14 mouse cellular contexts compared by ENCODE assay signal in the genomic region with DNA sequence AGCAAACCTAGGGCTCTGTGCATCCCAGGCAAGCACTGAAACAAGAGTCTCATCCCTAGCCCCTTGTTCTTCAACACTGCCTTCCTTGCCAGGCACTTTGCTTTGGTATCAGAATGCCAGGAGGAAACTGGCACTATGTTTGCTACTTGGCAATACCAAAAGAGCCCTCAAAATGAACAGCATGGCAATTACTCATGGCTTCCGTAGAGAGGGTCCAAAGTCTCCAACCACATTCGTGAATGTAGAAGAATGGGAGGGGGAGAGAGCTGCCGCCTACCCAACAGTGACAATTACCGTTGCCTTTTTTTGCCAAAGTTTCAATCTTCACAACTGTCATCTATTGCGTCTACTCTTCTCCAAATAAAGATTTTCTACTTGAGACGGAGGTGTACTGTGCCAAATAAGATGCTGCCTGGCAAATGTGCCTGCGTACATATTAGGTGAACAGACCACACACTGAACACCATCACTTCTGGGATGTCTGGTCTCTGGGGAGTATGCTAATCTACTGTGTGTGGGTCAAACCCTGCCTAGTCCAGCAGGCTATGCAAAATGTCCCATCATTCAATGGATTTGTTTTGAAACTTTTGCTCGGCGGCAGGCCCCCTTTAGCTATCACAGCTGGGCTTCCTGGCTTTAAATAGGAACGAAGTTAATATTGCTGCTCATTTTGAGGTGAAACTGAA.
"Had no signal": no experiment of that assay in that cellular context is flagged by ENCODE, and none has a peak within 500 bp of the region (broad histone marks: within the 10 kb centered on the region; RNA-seq: fewer than 3 reads in every experiment).

No protein-coding gene starts in this region.

- H3K9ac ChIP-seq: limb, embryonic 13.5 days; liver, embryonic 14.5 days; midbrain, embryonic 13.5 days; neural tube, embryonic 15.5 days had no signal

- H3K4me1 ChIP-seq: limb, embryonic 13.5 days; midbrain, embryonic 13.5 days; neural tube, embryonic 15.5 days had no signal

- DNase-seq: kidney, postnatal 36 days; layer of hippocampus, adult 9-11 months; left cerebral cortex, postnatal 4 days; lung, adult 18-20 months; right cerebral cortex, adult 18-20 months; spleen, adult 18-20 months; thymus, adult 2 months; thymus, postnatal 25 days had no signal

- H3K27ac ChIP-seq: kidney, postnatal 0 days; limb, embryonic 13.5 days; liver, embryonic 14.5 days; midbrain, embryonic 13.5 days; neural tube, embryonic 15.5 days had no signal

- H3K4me3 ChIP-seq: limb, embryonic 13.5 days; midbrain, embryonic 13.5 days; myocyte; neural tube, embryonic 15.5 days had no signal

- ATAC-seq: midbrain, embryonic 13.5 days had no signal

- H3K27me3 ChIP-seq: limb, embryonic 13.5 days; midbrain, embryonic 13.5 days; neural tube, embryonic 15.5 days had no signal

- H3K4me2 ChIP-seq: limb, embryonic 13.5 days; midbrain, embryonic 13.5 days; neural tube, embryonic 15.5 days had no signal

- H3K9me3 ChIP-seq: limb, embryonic 13.5 days; midbrain, embryonic 13.5 days; neural tube, embryonic 15.5 days had no signal

- H3K36me3 ChIP-seq: limb, embryonic 13.5 days; midbrain, embryonic 13.5 days; neural tube, embryonic 15.5 days had no signal
